Comparison of ENCODE assay signal across 28 mouse cellular contexts in genomic region chr11:36327243-36327642, GRCm38 (mm10).
DNase-seq lines count a peak whose midpoint lies in the region; ATAC-seq and TF ChIP-seq lines count a peak whose summit lies in the region.
"Had no signal": no experiment of that assay in that cellular context is flagged by ENCODE, and none has a peak within 500 bp of the region (broad histone marks: within the 10 kb centered on the region; RNA-seq: fewer than 3 reads in every experiment).

No protein-coding gene starts in this region.

- H3K4me1 ChIP-seq in midbrain, postnatal 0 days (ENCODE audit: insufficient read depth, low read length): peaks cover 10% of the 10 kb centered on the region; the same call in 1 of the 2 replicates
- H3K4me1 ChIP-seq in midbrain, embryonic 10.5 days: peaks cover 11% of the 10 kb centered on the region
- H3K4me1 ChIP-seq in midbrain, embryonic 15.5 days: peaks cover 30% of the 10 kb centered on the region
- H3K4me1 ChIP-seq: liver, embryonic 13.5 days had no signal

- H3K4me3 ChIP-seq in midbrain, postnatal 0 days (ENCODE audit: low read depth, low read length): no peak overlapping the region
- no peak overlapping the region for H3K4me3 ChIP-seq in midbrain, embryonic 10.5 days
- no peak overlapping the region for H3K4me3 ChIP-seq in midbrain, embryonic 15.5 days
- H3K4me3 ChIP-seq: embryonic facial prominence, embryonic 12.5 days; forebrain, embryonic 15.5 days; heart, embryonic 12.5 days; hindbrain, embryonic 15.5 days; liver, embryonic 13.5 days had no signal

- no peaks in the 10 kb centered on the region for H3K27me3 ChIP-seq in midbrain, postnatal 0 days (ENCODE audit: insufficient read depth, low read length)
- no peaks in the 10 kb centered on the region for H3K27me3 ChIP-seq in midbrain, embryonic 10.5 days (ENCODE audit: low read depth, poor library complexity, severe bottlenecking)
- H3K27me3 ChIP-seq in midbrain, embryonic 15.5 days (replicated peaks): no peaks in the 10 kb centered on the region
- H3K27me3 ChIP-seq: embryonic facial prominence, embryonic 12.5 days; forebrain, embryonic 15.5 days; heart, embryonic 12.5 days; hindbrain, embryonic 15.5 days; liver, embryonic 13.5 days had no signal

- H3K36me3 ChIP-seq in midbrain, postnatal 0 days (ENCODE audit: insufficient read depth, low read length): no peaks in the 10 kb centered on the region
- H3K36me3 ChIP-seq in midbrain, embryonic 10.5 days: no peaks in the 10 kb centered on the region
- no peaks in the 10 kb centered on the region for H3K36me3 ChIP-seq in midbrain, embryonic 15.5 days (replicated peaks)
- H3K36me3 ChIP-seq: embryonic facial prominence, embryonic 12.5 days; forebrain, embryonic 15.5 days; heart, embryonic 12.5 days; hindbrain, embryonic 15.5 days; liver, embryonic 13.5 days had no signal

- H3K4me2 ChIP-seq in midbrain, postnatal 0 days (ENCODE audit: low read depth, low read length, poor library complexity, severe bottlenecking): no peak overlapping the region
- no peak overlapping the region for H3K4me2 ChIP-seq in midbrain, embryonic 15.5 days
- H3K4me2 ChIP-seq: embryonic facial prominence, embryonic 12.5 days; forebrain, embryonic 15.5 days; heart, embryonic 12.5 days; hindbrain, embryonic 15.5 days; liver, embryonic 13.5 days had no signal

- no peak for ATAC-seq in midbrain, postnatal 0 days (ENCODE audit: low FRiP score)
- no peak for ATAC-seq in midbrain, embryonic 15.5 days (replicated peaks)
- ATAC-seq: forebrain, embryonic 15.5 days had no signal

- peak; percentile 47 for DNase-seq in midbrain, postnatal 0 days (ENCODE audit: low spot score)
- no peak for DNase-seq in midbrain, embryonic 10.5 days (ENCODE audit: low spot score)
- DNase-seq in cerebellum, adult 18-20 months: peak; percentile 68 to 73
- DNase-seq in cerebellum, postnatal 10 days: peak; percentile 93 to 96
- no peak for DNase-seq in liver
- DNase-seq in kidney, adult 9 months: no peak
- DNase-seq: adrenal gland, postnatal 36 days; B cell, adult 2 months; gastrocnemius, postnatal 25 days; heart, adult 18-20 months; heart, postnatal 4 days; kidney, adult 18-20 months; kidney, postnatal 36 days; layer of hippocampus, adult 9-11 months; liver, embryonic 13.5 days; lung, adult 18-20 months; lung, postnatal 10 days; midbrain, embryonic 14.5 days; right cerebral cortex, postnatal 4 days; thymus, adult 18-20 months; thymus, postnatal 4 days had no signal

- H3K27ac ChIP-seq in midbrain, postnatal 0 days (ENCODE audit: low read depth, low read length): no peak overlapping the region
- H3K27ac ChIP-seq in midbrain, embryonic 10.5 days (replicated peaks): no peak overlapping the region
- H3K27ac ChIP-seq in midbrain, embryonic 15.5 days: no peak overlapping the region
- H3K27ac ChIP-seq: embryonic facial prominence, embryonic 12.5 days; forebrain, embryonic 15.5 days; hindbrain, embryonic 15.5 days; liver, embryonic 13.5 days; macrophage; stomach, postnatal 0 days had no signal

- 82% methylated on average over 5 of the region's 5 CpGs for WGBS in midbrain, postnatal 0 days
- 88% methylated on average over 5 of the region's 5 CpGs for WGBS in midbrain, embryonic 10.5 days
- WGBS in midbrain, embryonic 15.5 days: 81% methylated on average over 5 of the region's 5 CpGs

- no peak overlapping the region for H3K9ac ChIP-seq in midbrain, postnatal 0 days (replicated peaks; ENCODE audit: low read length, poor library complexity, severe bottlenecking)
- H3K9ac ChIP-seq in midbrain, embryonic 15.5 days: no peak overlapping the region
- H3K9ac ChIP-seq: embryonic facial prominence, embryonic 12.5 days; forebrain, embryonic 15.5 days; heart, embryonic 12.5 days; hindbrain, embryonic 15.5 days; liver, embryonic 13.5 days had no signal

- no peaks in the 10 kb centered on the region for H3K9me3 ChIP-seq in midbrain, postnatal 0 days (ENCODE audit: low read length)
- H3K9me3 ChIP-seq in midbrain, embryonic 10.5 days (replicated peaks): no peaks in the 10 kb centered on the region
- H3K9me3 ChIP-seq in midbrain, embryonic 15.5 days: no peaks in the 10 kb centered on the region
- H3K9me3 ChIP-seq: embryonic facial prominence, embryonic 12.5 days; forebrain, embryonic 15.5 days; heart, embryonic 12.5 days; hindbrain, embryonic 15.5 days; liver, embryonic 13.5 days had no signal

- no peak for TF ChIP-seq CTCF in midbrain, postnatal 0 days (IDR thresholded peaks at IDR 0.05)

Comparison
In these comparisons a context has a peak if more than half of its experiments do, and no peak if none do; other contexts are left out.
1. DNase-seq: peak in midbrain, postnatal 0 days (single experiment), cerebellum, adult 18-20 months (2 of 2) and cerebellum, postnatal 10 days (2 of 2); none in midbrain, embryonic 10.5 days (single experiment), liver (single experiment) and kidney, adult 9 months (single experiment).